Mouse (Mus musculus): ENCODE results near the gene AC124502.3.

AC124502.3 gene

DNA sequence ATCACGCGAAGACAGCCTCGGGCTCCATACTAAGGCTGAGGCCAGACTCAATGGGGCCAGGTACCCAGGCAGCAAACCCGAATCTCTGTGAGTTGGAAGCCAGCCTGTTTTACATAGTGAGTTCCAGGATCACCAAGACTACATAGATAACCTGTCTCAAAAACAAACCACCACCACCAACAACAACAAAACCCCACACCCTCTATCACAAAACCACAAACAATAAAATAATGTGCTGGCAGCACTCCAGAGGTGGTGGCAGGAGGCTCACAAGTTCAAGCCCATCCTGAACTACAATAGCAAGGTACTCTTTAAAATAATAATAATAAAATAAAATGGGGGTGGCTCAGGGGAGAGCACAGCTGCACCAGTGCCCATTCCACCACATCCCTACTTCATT is 2.1 kb upstream of the AC124502.3 start:
- no peak for DNase-seq

DNA sequence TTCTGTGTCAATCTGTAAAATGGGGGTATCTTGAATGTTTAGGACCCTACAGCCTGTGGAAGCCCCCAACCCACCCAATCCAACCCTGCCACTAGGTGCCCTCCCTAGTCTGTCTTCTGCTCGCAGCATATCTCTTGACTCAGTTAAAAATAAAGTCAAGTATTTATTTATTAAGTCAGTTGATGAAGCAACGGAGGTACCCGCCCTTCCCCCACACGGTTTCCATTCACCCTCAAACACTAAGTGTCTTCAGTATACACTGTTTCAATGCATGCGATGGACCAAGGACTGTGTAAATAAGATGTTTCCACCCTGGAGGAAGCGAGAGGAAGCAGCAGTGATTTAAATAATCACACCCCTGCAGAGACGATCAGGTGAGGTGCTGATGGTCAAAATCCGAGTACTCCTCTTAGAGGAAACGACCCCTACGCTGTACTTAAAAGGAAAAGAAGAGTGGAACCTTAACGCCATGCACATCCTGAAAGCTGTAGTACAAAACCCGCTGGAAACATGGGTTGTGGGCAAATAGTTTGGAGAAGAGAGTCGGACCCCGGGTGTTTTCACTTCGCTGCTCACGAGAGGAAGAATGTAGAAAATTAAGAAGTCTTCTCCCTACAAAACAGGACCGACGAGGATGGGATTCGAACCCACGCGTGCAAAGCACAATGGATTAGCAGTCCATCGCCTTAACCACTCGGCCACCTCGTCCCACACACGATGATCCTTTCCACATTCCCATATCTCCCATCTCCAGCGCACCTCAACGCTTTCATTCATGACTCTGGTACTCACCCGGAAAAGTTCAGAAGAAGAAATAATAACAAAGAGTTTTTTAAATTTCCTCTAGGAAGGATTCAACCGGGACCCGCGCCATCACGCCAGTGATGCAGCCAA is 766 bp upstream of the AC124502.3 start:
- DNase-seq, result peak; percentile 77 to 78

DNA sequence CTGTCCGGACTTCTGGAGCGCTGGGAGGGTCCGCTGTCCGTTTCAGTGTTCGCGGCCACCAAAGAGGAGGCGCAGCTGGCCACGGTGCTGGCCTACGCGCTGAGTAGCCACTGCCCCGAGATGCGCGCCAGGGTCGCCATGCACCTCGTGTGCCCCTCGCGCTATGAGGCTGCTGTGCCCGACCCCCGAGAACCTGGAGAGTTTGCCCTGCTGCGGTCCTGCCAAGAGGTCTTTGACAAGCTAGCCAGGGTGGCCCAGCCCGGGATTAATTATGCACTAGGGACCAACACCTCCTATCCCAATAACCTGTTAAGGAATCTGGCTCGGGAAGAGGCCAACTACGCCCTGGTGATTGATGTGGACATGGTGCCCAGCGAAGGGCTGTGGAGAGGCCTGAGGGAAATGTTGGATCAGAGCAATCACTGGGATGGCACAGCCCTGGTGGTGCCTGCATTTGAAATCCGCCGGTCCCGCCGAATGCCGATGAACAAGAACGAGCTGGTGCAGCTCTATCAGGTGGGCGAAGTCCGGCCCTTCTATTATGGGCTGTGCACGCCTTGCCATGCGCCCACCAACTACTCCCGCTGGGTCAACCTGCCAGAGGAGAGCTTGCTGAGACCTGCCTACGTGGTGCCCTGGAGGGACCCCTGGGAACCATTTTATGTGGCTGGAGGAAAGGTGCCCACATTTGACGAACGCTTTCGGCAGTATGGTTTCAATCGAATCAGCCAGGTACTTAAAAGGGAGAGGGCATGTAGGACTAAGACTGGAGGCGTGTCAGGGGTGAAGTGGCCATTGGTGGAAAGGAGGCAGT is 817 bp downstream of the AC124502.3 start:
- no peak for DNase-seq

DNA sequence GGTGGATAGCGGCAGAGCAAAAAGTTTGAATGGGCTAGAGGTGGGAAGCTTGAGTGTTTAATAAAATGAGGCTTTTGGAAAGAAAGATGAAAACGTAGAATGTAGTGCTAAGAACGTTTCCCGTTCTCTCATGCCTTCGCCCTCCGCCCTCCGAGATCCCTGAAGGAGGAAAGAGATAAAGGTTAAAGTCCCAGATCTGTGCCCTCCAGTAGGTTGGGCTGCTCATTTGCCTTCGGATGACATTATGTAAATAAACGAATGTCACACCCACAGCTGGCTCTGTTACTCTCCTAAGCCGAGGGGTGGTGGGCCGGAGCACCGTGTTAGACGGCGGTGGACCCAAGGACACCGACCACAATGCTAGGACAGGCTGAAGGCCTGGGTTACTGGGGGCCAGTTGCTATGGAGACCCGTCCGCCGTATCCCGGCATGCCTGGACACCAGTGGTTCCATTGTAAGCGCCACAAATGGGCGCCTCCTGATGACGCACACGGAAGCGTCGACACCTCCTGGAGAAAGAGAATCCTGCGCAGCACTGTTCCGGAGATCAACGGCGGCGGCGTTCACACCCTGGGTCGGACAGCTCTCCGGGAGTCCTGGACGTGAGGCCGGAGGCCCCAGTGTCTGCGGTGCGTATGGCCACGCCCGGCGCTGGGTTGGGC is 2.3 kb downstream of the AC124502.3 start, which contains the start of gene Brms1:
Gene Brms1 (plus strand): TSS at position 493 of the 662 bp plus-strand sequence.
- DNase-seq, result peak; percentile 90 to 94

DNA sequence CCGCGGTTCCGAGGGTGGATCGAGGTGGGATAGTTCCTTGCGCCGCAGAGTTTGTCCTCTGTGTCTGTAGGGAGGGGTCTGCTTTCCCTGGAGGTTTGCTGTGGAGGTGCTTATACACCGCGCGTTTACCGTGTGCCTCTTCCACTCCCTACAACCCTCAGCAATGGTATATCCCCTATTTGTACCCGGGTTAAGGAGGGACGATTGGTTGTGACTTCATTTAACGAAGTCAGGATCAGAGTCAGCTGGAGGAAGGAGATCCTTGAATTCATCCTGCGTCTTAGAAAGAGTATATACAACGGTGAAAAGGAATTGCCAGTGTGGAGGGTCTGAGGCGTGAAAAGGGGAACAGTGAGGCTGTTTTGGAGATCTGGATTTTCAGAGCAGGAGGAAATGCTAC is 2.9 kb downstream of the AC124502.3 start:
- no peak for DNase-seq

DNA sequence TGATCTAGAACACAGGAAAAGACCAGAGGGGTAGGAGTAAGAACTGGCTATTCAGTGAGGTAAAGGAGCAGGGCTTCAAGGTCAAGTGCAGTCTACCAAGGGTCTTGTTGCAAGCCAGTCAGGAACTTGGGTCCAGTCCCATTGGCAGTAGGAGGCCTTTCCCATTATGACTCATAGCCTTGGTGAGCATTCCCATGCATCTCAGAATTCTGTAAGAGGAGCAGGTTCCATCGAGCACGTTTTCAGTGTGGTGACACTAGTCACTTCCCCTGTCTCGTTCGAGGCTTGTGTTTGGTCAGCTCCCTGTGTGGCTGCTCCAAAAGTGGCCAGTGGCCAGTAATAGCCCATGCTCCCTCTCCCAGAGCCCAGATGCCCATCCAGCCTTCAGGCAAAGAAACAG is 6.8 kb downstream of the AC124502.3 start:
- DNase-seq, result no peak

DNA sequence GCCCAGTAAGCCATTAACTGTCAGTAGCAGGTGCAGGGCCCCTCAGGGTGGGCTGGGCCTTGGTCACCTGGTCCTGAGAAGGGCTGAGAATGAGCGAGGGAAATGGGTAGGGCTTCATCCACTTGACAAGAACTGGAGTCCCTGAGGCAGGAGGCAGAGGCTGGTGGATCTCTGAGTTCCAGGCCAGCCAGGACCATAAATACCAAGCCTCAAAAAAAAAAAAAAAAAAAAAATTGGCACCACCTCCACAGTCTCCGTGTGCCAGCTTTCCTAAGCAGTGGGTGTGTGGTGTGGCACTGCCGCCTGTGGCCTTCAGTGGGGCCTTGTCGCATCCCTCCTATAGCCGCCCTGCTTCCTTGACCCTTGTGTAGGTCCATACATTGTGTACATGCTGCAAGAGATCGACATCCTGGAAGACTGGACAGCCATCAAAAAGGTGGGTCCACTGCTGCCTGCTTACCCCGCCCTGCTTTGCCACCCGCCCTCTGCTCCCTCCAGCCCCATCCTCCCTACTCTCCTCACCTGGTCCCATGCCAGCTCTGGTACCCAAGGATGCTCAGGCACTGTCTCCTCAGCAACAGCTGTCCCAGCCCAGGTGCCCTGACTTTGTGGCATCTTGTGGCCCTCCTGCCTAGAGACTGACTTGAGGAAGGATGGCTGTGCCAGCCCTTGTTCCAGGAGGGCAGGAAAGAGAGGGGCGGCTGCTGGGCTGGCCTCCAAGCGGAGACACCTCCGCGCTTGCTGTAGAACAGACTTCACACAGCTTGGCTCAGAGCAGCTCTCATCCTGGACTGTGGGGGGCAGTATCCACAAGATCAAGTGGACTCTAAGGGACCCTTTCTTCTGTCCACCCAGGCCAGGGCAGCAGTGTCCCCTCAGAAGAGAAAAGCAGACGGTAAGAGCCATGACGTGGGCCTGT is 9.7 kb downstream of the AC124502.3 start:
- no peak for DNase-seq

DNA sequence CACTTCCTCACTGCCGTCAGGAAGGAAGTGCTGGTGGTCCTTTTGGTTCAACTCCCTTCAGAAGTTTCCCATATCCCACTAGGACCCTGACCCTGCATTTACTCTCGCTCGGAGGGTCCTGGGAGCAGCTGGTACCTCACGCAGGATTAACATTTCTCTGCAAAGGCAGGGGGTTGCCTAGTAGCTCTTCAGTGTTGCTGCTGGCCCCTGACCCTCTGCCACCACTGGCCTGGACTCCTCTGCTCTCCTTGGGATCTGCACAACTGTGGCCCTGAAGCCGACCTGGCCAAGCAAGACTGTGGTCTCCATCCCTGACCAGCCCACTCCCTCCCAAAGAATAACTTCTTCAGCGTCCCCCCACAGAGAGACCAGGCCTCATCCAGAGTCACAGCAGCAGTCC is 10.6 kb downstream of the AC124502.3 start:
- no peak for DNase-seq

DNA sequence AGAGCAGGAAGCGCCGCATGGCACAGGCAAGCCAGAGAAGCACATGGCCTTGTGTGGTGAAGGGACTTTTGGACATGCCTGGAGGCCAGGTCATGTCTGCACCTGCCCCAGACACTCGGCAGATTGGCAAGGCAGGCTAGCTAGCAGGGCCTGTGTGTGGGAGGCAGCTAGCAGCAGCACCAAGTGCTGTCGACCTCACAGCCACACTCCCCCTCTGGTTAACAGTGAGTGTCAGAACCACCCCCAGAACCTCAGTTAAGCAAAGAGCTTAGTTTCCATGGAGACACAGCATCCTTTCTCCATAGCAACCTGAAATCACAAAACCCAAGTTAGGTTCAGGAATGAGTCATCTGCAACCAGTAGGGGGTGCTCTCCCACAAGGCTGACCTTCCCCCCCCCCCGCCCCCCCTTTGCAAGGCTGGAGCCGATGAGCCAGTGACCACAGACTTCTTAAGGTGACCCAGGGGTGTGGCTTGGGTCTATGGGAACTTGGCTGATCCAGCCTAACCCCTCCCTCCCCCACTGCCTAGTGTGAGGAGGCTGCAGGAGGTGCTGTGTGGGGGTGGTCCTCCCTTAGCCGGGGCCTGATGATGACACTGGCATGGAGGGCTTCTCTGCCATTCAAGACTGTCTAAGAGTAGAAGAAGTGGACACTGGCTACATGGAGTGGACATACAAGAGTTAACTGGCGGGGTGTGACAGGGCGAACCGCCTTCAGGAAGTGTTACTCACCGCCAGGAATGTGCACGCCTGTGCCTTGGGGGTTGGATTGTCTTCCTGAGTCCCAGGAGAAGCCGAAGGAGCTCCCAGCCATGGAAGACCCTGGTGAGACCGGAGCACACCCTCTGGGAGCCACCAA is 11.6 kb downstream of the AC124502.3 start, which contains the start of gene Rin1:
Gene Rin1 (plus strand): TSS at position 435 of the 859 bp plus-strand sequence.
- DNase-seq, result peak; percentile 73 to 82

DNA sequence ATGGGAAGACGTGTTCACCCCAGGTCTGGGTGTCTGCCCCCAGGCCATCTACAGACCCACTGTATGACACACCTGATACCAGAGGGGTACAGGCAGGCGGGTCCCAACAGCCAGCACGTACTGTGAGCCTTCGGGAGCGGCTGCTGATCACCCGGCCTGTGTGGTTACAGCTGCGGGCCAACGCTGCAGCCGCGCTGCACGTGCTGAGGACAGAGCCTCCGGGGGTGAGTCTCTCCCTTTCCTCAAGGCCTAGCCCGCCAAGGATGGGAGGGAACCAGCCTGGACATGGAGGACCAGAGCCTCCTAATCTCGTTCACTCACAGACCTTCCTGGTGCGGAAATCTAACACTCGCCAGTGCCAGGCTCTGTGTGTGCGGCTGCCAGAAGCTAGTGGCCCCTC is 12.3 kb downstream of the AC124502.3 start:
- no peak for DNase-seq

DNA sequence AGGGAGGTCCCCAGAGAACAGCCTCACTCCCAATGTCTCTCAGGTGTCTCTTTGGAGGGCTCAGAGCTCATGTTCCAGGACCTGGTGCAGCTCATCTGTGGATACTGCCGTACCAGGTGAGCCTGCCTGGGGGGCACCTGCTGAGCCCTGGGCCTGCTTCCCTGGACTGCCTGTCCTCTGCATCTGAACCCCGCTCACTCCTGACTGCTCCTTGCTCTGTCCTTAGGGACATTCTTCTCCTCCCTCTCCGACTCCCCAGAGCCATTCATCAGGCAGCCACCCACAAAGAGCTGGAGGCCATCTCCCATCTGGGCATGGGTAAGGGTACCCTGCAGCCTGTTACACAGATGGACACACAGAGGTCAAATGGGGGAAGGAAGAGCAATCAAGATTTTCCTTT is 12.8 kb downstream of the AC124502.3 start:
- DNase-seq, result no peak

DNA sequence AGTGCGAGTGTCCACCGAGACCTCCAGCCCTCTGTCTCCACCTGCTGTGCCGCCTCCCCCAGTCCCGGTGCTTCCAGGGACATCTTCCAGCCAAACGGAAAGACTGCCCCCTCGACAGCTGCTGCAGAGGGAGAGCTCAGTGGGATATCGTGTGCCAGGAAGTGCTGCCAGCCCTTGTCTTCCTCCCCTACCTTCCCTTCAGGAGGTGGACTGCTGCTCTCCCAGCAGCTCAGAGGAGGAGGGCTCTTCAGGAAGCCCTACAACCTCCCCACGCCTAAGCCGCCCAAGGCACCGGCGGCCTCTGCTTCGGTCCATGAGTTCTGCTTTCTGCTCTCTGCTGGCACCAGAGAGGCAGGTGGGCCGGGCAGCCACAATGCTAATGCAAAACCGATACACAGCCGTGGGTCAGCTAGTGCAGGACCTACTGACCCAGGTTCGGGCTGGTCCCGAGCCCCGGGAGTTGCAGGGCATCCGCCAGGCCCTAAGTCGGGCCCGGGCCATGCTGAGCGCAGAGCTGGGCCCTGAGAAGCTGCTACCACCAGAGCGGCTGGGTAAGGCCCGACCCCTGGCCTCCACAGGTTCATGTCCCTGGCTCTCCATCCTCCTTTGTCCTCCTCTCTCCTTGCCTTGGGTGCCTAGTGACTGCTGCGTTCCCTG is 13.6 kb downstream of the AC124502.3 start:
- no peak for DNase-seq

DNA sequence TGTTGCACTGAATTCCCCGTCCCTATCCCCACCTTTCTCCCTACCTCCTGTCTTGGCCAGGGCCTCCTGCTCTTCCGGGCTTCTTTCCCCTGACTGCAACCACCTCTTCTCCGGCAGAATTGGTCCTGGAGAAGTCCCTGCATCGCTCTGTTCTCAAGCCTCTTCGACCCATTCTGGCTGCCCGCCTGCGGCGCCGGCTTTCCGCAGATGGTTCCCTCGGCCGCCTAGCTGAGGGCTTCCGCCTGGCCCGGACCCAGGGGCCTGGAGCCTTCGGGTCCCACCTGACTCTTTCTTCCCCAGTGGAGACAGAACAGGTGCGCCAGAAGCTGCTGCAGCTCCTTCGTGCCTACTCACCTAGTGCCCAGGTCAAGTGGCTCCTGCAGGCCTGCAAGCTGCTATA is 14.2 kb downstream of the AC124502.3 start:
- no peak for DNase-seq

DNA sequence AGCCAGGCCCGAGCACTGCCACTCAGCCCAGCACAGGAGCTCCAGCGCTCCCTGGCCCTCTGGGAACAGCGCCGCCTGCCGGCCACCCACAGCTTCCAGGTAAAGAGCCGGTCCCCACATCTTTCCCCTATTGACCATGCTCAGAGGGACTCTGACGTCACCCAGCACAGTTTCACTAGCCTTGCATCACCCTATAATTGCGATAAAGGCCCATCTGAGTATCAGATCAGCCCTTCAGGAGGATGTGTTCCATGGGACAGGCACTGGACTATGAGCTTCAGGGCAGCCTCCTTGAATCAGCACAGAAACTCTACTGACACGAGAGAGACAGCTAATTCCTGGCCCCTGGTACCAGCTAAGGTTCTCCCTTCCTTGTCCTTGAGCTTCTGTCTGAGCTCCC is 15.2 kb downstream of the AC124502.3 start:
- peak; percentile 38 to 54 for DNase-seq

DNA sequence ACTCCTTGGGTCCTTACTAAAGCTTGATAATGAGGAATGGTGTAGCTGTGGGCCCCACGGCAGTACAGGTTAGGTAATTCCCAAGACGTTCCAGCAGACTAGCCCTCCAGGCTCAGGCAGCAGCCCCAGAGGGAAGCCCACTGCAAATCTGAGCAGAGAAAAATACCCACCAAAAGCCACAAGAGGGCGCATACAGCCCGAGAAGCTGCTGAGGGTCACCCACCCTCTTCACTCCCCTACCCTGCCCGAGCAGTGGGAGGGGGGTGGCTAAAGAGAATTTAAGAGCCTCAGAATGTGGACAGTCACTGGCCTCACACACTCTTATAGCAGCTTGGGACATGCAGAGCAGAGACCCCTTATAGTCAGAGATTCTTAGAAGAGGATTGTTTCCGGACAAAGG is 17.6 kb downstream of the AC124502.3 start:
- no peak for DNase-seq

DNA sequence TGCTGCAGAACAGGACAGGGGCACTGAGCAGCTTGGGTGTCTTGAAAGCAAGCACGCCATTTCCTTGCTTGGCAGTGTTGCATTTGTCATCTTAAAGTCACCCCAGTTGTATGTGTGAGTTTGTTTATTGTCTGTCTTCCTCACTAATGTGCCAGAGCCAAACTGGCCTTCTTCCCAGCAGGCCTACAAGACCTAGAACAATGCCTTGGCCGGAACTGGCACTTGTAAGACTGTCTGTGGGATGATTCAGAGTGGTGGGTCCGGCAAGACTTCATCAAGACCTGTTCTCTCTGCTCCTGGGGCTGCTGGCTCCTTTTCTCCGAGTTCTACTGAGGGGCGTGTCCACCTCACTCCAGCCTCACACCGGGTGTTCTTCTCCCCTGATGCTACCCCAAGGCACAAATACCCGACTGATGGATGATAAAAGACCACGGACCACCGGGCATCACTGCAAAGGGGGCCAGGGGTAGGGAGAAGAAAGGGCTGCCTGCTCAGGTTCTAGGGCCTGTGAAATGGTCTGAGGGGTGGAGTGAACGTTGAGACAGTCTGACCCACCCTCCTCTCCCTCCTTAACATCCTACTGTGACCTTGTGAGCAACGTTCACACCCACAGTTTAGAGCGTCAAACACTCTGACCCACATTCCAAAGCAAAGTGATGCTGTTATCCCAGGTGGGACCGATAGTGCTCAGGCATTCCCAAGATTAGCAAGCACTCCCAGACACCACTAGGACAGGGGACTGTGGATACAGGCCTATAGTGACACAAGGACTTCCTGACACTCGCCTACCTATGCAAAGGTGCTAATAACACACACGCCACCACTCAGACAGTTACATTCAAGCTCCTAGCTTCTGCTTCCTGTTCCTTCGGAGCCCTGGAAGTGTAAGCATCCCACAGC is 19.4 kb downstream of the AC124502.3 start:
- DNase-seq, result peak; percentile 39 to 55

DNA sequence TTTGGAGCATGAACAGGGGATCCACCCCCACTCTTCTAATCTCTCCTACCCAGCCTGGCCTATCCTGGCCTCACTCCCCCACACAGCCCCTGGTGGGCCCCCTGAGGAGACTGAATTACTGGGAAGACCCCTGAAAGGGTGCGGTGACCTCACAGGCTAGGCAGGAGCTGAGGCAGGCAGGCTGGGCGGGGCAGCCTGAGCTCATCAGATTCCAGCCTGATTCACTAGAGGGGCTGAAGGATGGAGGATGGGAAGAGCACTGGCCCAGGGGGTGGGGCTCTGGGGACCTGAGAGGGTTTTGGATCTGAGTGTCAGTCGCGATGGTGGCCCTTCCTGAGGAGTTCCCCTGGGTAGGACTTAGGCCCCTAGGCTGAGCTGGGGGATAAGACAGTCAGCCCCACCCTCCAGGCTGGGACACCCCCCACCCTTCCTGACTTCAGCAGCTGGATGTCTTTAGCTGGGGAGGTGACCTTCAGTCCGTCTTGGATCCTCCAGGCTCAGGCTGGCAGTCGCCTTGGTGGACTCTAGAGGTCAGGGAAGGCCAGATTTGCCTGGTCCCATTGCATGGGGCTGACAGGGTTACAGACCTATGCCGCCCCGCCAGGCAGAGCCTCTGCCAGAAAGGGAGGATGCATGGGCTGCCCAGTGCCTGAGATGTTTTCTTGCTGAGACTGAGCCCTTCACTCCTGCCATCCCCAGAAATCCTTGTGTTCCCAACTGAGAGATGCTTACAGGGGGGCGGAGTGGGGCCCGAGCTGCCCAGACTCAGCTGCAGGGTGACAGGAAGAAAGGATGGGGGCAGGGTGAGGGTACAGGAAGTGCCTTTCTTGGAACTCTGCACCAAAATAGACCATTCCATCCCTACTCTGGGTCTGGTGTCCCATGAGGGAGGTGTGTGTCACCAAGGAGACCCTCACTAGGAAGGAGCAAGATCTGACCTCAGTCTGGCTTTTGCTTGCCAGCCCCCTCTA is 20.4 kb downstream of the AC124502.3 start:
- no peak for DNase-seq

All from lung, adult 18-20 months (tissue).